Mouse (Mus musculus): ENCODE data around the gene Thbs3.

Gene Thbs3

GRCm38 (mm10) chr3:89250435-89251040, 35.6 kb downstream of the Thbs3 start:
- DNase-seq (ENCODE audit: low read depth, low spot score), result peak; percentile 70

- DNase-seq (ENCODE audit: low read depth, low spot score), result peak; percentile 77
Observed at GRCm38 (mm10) chr3:89251365-89251895, 36.5 kb downstream of the Thbs3 start.

- DNase-seq (ENCODE audit: low read depth, low spot score), result no peak
Observed at GRCm38 (mm10) chr3:89254994-89255393, 40.0 kb downstream of the Thbs3 start.

- no peak for DNase-seq (ENCODE audit: low read depth, low spot score)
Observed at GRCm38 (mm10) chr3:89256177-89256576, 41.2 kb downstream of the Thbs3 start.

GRCm38 (mm10) chr3:89259076-89259475, 44.1 kb downstream of the Thbs3 start, which contains the start of gene Dpm3:
TSS of gene Dpm3 (plus strand) at chr3:89259358.
- peak; percentile 30 for DNase-seq (ENCODE audit: low read depth, low spot score)

GRCm38 (mm10) chr3:89260211-89260610, 45.2 kb downstream of the Thbs3 start:
- DNase-seq (ENCODE audit: low read depth, low spot score), result no peak

- no peak for DNase-seq (ENCODE audit: low read depth, low spot score)
Observed at GRCm38 (mm10) chr3:89262417-89262816, 47.4 kb downstream of the Thbs3 start.

- DNase-seq (ENCODE audit: low read depth, low spot score), result peak; percentile 88
Observed at GRCm38 (mm10) chr3:89266439-89266893, 51.5 kb downstream of the Thbs3 start.

- no peak for DNase-seq (ENCODE audit: low read depth, low spot score)
Observed at GRCm38 (mm10) chr3:89268916-89269315, 53.9 kb downstream of the Thbs3 start.

GRCm38 (mm10) chr3:89270051-89270755, 55.2 kb downstream of the Thbs3 start, which contains the start of gene Slc50a1:
TSS of gene Slc50a1 (minus strand) at chr3:89270570.
- no peak for DNase-seq (ENCODE audit: low read depth, low spot score)

- DNase-seq (ENCODE audit: low read depth, low spot score), result no peak
Observed at GRCm38 (mm10) chr3:89270891-89271290, 55.9 kb downstream of the Thbs3 start.

GRCm38 (mm10) chr3:89271760-89272159, 56.8 kb downstream of the Thbs3 start:
- no peak for DNase-seq (ENCODE audit: low read depth, low spot score)

- DNase-seq (ENCODE audit: low read depth, low spot score), result no peak
Observed at GRCm38 (mm10) chr3:89276061-89276460, 61.1 kb downstream of the Thbs3 start.

Data from R1 (cell line).